Mouse (Mus musculus): ENCODE results near the gene Mbd5.

- TF ChIP-seq CTCF (IDR thresholded peaks at IDR 0.05; ENCODE audit: low read depth, low read length), result no peak
- no peak for TF ChIP-seq GATA1 (IDR thresholded peaks at IDR 0.05; ENCODE audit: borderline replicate concordance, low read length)
- TF ChIP-seq TAL1 (conservative IDR thresholded peaks at IDR 0.05; ENCODE audit: low read depth, low read length), result no peak
- no peak for TF ChIP-seq GATA2 (IDR thresholded peaks at IDR 0.05; ENCODE audit: borderline replicate concordance, low read depth, low read length)
- TF ChIP-seq POLR2AphosphoS5 (IDR thresholded peaks at IDR 0.05; ENCODE audit: insufficient replicate concordance, low read depth, low read length), result no peak
Measured at GRCm38 (mm10) chr2:49169766-49170165, 220.5 kb downstream of the Mbd5 start.

Data from G1E (cell line).